Mouse (Mus musculus) mature B cell (primary cell): ENCODE data around the gene Cyp11a1.

Experiments
- in situ Hi-C: fragments of 300-500 bp; cut with MboI; formaldehyde crosslinking; loops from 2 replicates; pipeline ENCODE4 v1.14.3; 2019

Cyp11a1 gene

GRCm38 (mm10) chr9:58008336-58009014 lies 2.3 kb downstream of the Cyp11a1 start:
- in situ Hi-C loops = no loop called here

- in situ Hi-C loops = no loop called here
These were observed 2.8 kb downstream of the Cyp11a1 start for GRCm38 (mm10) chr9:58009015-58009362.

- in situ Hi-C loops = no loop called here
These were observed 3.4 kb downstream of the Cyp11a1 start for GRCm38 (mm10) chr9:58009588-58009987.

GRCm38 (mm10) chr9:58011027-58011426 lies 4.8 kb downstream of the Cyp11a1 start:
- in situ Hi-C loops = no loop called here

- in situ Hi-C loops = no loop called here
These were observed 5.3 kb downstream of the Cyp11a1 start for GRCm38 (mm10) chr9:58011552-58011951.

- in situ Hi-C loops = no loop called here
These were observed 6.3 kb downstream of the Cyp11a1 start for GRCm38 (mm10) chr9:58012486-58012885.

GRCm38 (mm10) chr9:58012935-58013334 lies 6.7 kb downstream of the Cyp11a1 start:
- in situ Hi-C loops = no loop called here

GRCm38 (mm10) chr9:58014393-58015160 lies 8.4 kb downstream of the Cyp11a1 start:
- in situ Hi-C loops = no loop called here

GRCm38 (mm10) chr9:58015856-58016255 lies 9.6 kb downstream of the Cyp11a1 start:
- in situ Hi-C loops = no loop called here

- in situ Hi-C loops = no loop called here
These were observed 10.8 kb downstream of the Cyp11a1 start for GRCm38 (mm10) chr9:58016962-58017361.

- in situ Hi-C loops = no loop called here
These were observed 12.2 kb downstream of the Cyp11a1 start for GRCm38 (mm10) chr9:58018385-58018784.

- in situ Hi-C loops = no loop called here
These were observed 19.8 kb downstream of the Cyp11a1 start for GRCm38 (mm10) chr9:58025995-58026394.

- in situ Hi-C loops = no loop called here
These were observed 21.4 kb downstream of the Cyp11a1 start for GRCm38 (mm10) chr9:58027426-58028180.

GRCm38 (mm10) chr9:58028841-58029240 lies 22.6 kb downstream of the Cyp11a1 start:
- in situ Hi-C loops = no loop called here

- in situ Hi-C loops = loop anchor here (10.0 kb wide), 1 partner anchor 345 kb away; the partner anchor contains the start of gene Tbc1d21
These were observed 23.4 kb downstream of the Cyp11a1 start for GRCm38 (mm10) chr9:58029635-58030034.

- in situ Hi-C loops = loop anchor here (10.0 kb wide), 1 partner anchor 343 kb away; the partner anchor contains the start of gene Tbc1d21
These were observed 25.7 kb downstream of the Cyp11a1 start for GRCm38 (mm10) chr9:58031895-58032294.

GRCm38 (mm10) chr9:58035519-58035918 lies 29.3 kb downstream of the Cyp11a1 start:
- in situ Hi-C loops = loop anchor here (10.0 kb wide), 1 partner anchor 339 kb away; the partner anchor contains the start of gene Tbc1d21

GRCm38 (mm10) chr9:58035951-58036698 lies 29.9 kb downstream of the Cyp11a1 start:
- in situ Hi-C loops = loop anchor here (10.0 kb wide), 1 partner anchor 339 kb away; the partner anchor contains the start of gene Tbc1d21

- in situ Hi-C loops = loop anchor here (10.0 kb wide), 1 partner anchor 338 kb away; the partner anchor contains the start of gene Tbc1d21
These were observed 30.8 kb downstream of the Cyp11a1 start for GRCm38 (mm10) chr9:58036961-58037360.

- in situ Hi-C loops = loop anchor here (10.0 kb wide), 1 partner anchor 336 kb away; the partner anchor contains the start of gene Tbc1d21
These were observed 32.4 kb downstream of the Cyp11a1 start for GRCm38 (mm10) chr9:58038500-58039168.

- in situ Hi-C loops = no loop called here
These were observed 34.8 kb downstream of the Cyp11a1 start for GRCm38 (mm10) chr9:58040977-58041376.
